Mouse (Mus musculus): ENCODE data around the gene Hpcal1. TPM values are rescaled to one million over a fixed set of nuclear protein-coding genes. Genes with fewer than 3 reads are reported as not detected.

Gene Hpcal1
- polyA plus RNA-seq, 1 experiment: 169 TPM

DNA sequence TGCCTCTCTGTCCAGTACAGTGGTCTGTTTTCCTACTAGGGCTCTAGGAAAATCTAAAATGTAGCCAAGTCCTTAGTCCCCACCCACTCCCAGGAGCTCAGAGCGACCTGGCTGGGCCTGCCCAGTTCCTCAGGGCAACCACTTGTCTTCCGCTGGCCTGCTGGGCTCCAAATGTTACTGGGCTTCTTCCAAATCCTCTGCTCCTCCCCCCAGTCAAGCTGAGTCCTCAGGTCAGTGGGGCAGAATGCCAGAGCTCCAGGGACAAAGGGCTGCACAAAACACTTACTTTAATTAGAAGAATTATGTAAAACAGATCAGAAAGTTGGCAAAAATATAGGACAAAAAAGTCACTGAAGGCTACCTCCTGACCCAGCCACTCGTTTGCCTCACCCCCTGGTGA is 56.1 kb downstream of the Hpcal1 start:
- Histone ChIP-seq H3K27ac (ENCODE audit: insufficient read depth, low read depth, low read length) (no peak overlapping the region), H3K4me3 (ENCODE audit: insufficient read depth, low read length) (no peak overlapping the region), H3K4me1 (ENCODE audit: control insufficient read depth, insufficient read depth, low read length) (peaks cover 53% of the 10 kb centered on the region)
- TF ChIP-seq CTCF (IDR thresholded peaks at IDR 0.05; ENCODE audit: low read depth, low read length) (0 out of 2 replicates have a peak, but pooled peaks have one; percentile 17), POLR2A (IDR thresholded peaks at IDR 0.05; ENCODE audit: borderline replicate concordance, low read depth, low read length) (no peak)

- no peak for TF ChIP-seq POLR2A (IDR thresholded peaks at IDR 0.05; ENCODE audit: borderline replicate concordance, low read depth, low read length)
- no peak overlapping the region for H3K4me3 ChIP-seq (ENCODE audit: insufficient read depth, low read length)
- peaks cover 47% of the 10 kb centered on the region for H3K4me1 ChIP-seq (ENCODE audit: control insufficient read depth, insufficient read depth, low read length)
- H3K27ac ChIP-seq (ENCODE audit: insufficient read depth, low read depth, low read length): no peak overlapping the region
Observed at GRCm38 (mm10) chr12:17747191-17748154, 56.8 kb downstream of the Hpcal1 start.

GRCm38 (mm10) chr12:17748155-17748529 is 57.5 kb downstream of the Hpcal1 start:
- H3K4me1 ChIP-seq (ENCODE audit: control insufficient read depth, insufficient read depth, low read length): peaks cover 43% of the 10 kb centered on the region
- TF ChIP-seq POLR2A (IDR thresholded peaks at IDR 0.05; ENCODE audit: borderline replicate concordance, low read depth, low read length) (no peak), CTCF (IDR thresholded peaks at IDR 0.05; ENCODE audit: low read depth, low read length) (no peak)
- H3K27ac ChIP-seq (ENCODE audit: insufficient read depth, low read depth, low read length): no peak overlapping the region
- H3K4me3 ChIP-seq (ENCODE audit: insufficient read depth, low read length): no peak overlapping the region

- no peak overlapping the region for H3K27ac ChIP-seq (ENCODE audit: insufficient read depth, low read depth, low read length)
- H3K4me1 ChIP-seq (ENCODE audit: control insufficient read depth, insufficient read depth, low read length): peaks cover 46% of the 10 kb centered on the region
- H3K4me3 ChIP-seq (ENCODE audit: insufficient read depth, low read length): no peak overlapping the region
- no peak for TF ChIP-seq CTCF (IDR thresholded peaks at IDR 0.05; ENCODE audit: low read depth, low read length)
- TF ChIP-seq POLR2A (IDR thresholded peaks at IDR 0.05; ENCODE audit: borderline replicate concordance, low read depth, low read length): no peak
Observed at GRCm38 (mm10) chr12:17749784-17750183, 59.1 kb downstream of the Hpcal1 start.

- no peak for TF ChIP-seq CTCF (IDR thresholded peaks at IDR 0.05; ENCODE audit: low read depth, low read length)
- TF ChIP-seq POLR2A (IDR thresholded peaks at IDR 0.05; ENCODE audit: borderline replicate concordance, low read depth, low read length): no peak
- H3K4me1 ChIP-seq (ENCODE audit: control insufficient read depth, insufficient read depth, low read length): peaks cover 46% of the 10 kb centered on the region
- no peak overlapping the region for H3K4me3 ChIP-seq (ENCODE audit: insufficient read depth, low read length)
- no peak overlapping the region for H3K27ac ChIP-seq (ENCODE audit: insufficient read depth, low read depth, low read length)
Observed at GRCm38 (mm10) chr12:17750500-17750899, 59.8 kb downstream of the Hpcal1 start.

GRCm38 (mm10) chr12:17752828-17753227 is 62.2 kb downstream of the Hpcal1 start:
- TF ChIP-seq CTCF (IDR thresholded peaks at IDR 0.05; ENCODE audit: low read depth, low read length): no peak
- TF ChIP-seq POLR2A (IDR thresholded peaks at IDR 0.05; ENCODE audit: borderline replicate concordance, low read depth, low read length): no peak
- no peak overlapping the region for H3K27ac ChIP-seq (ENCODE audit: insufficient read depth, low read depth, low read length)
- H3K4me3 ChIP-seq (ENCODE audit: insufficient read depth, low read length): no peak overlapping the region
- peaks cover 24% of the 10 kb centered on the region for H3K4me1 ChIP-seq (ENCODE audit: control insufficient read depth, insufficient read depth, low read length)

DNA sequence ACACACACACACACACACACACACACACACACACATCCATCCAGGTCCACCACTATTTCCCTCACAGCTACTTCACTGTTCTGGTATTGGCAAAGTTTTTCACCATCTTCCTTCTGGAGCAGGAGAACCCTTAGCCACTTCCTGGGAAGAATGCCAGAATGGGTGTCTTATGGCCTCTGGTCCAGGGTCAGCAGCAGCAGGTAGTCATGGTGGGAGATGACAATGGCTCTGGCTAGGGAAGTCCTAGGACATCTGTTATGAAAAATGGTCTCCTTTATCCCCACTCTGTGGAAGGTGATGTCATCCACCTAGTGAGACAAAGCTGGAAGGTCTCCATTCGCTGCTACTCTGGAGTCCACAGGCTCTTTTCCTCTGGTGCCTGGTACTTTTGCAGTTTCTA is 64.1 kb downstream of the Hpcal1 start:
- H3K27ac ChIP-seq (ENCODE audit: insufficient read depth, low read depth, low read length): no peak overlapping the region
- TF ChIP-seq POLR2A (IDR thresholded peaks at IDR 0.05; ENCODE audit: borderline replicate concordance, low read depth, low read length) (no peak), CTCF (IDR thresholded peaks at IDR 0.05; ENCODE audit: low read depth, low read length) (no peak)
- no peak overlapping the region for H3K4me3 ChIP-seq (ENCODE audit: insufficient read depth, low read length)
- peaks cover 10% of the 10 kb centered on the region for H3K4me1 ChIP-seq (ENCODE audit: control insufficient read depth, insufficient read depth, low read length)

- H3K27ac ChIP-seq (ENCODE audit: insufficient read depth, low read depth, low read length): no peak overlapping the region
- TF ChIP-seq POLR2A (IDR thresholded peaks at IDR 0.05; ENCODE audit: borderline replicate concordance, low read depth, low read length): no peak
- no peak for TF ChIP-seq CTCF (IDR thresholded peaks at IDR 0.05; ENCODE audit: low read depth, low read length)
- H3K4me3 ChIP-seq (ENCODE audit: insufficient read depth, low read length): no peak overlapping the region
- peaks cover 8% of the 10 kb centered on the region for H3K4me1 ChIP-seq (ENCODE audit: control insufficient read depth, insufficient read depth, low read length)
Observed at GRCm38 (mm10) chr12:17756891-17757290, 66.2 kb downstream of the Hpcal1 start.

- no peak for TF ChIP-seq CTCF (IDR thresholded peaks at IDR 0.05; ENCODE audit: low read depth, low read length)
- no peak for TF ChIP-seq POLR2A (IDR thresholded peaks at IDR 0.05; ENCODE audit: borderline replicate concordance, low read depth, low read length)
- Histone ChIP-seq H3K27ac (ENCODE audit: insufficient read depth, low read depth, low read length) (peak overlapping the region; percentile 13; the same call in 1 of the 2 replicates), H3K4me1 (ENCODE audit: control insufficient read depth, insufficient read depth, low read length) (peaks cover 57% of the 10 kb centered on the region), H3K4me3 (ENCODE audit: insufficient read depth, low read length) (no peak overlapping the region)
Observed at GRCm38 (mm10) chr12:17762286-17762933, 71.8 kb downstream of the Hpcal1 start.

- Histone ChIP-seq H3K4me1 (ENCODE audit: control insufficient read depth, insufficient read depth, low read length) (peaks cover 58% of the 10 kb centered on the region), H3K27ac (ENCODE audit: insufficient read depth, low read depth, low read length) (no peak overlapping the region), H3K4me3 (ENCODE audit: insufficient read depth, low read length) (no peak overlapping the region)
- TF ChIP-seq POLR2A (IDR thresholded peaks at IDR 0.05; ENCODE audit: borderline replicate concordance, low read depth, low read length) (no peak), CTCF (IDR thresholded peaks at IDR 0.05; ENCODE audit: low read depth, low read length) (no peak)
Observed at GRCm38 (mm10) chr12:17763054-17763453, 72.4 kb downstream of the Hpcal1 start.

All from bone marrow macrophage, adult 2 months (primary cell).